Mouse (Mus musculus) heart, embryonic 16.5 days (tissue): ENCODE data around the gene Nox4. TPM values are rescaled to one million over a fixed set of nuclear protein-coding genes. Genes with fewer than 3 reads are reported as not detected.

Experiments
- polyA plus RNA-seq: library from polyadenylated mRNA; unstranded; fragments of >200 nt; fragmentation: Nextera tagmentation; extraction: Ambion mirVana; gene quantifications from 2 replicates; pipeline ENCODE4 v1.2.1, GENCODE M21; 2015

Nox4 gene
- polyA plus RNA-seq, 1 experiment from 2014 or later = 2.7 TPM

Other genes with a start within 250 kb of the Nox4 start
- gene Vmn2r79, start 250.0 kb upstream of the Nox4 start, polyA plus RNA-seq = 0.01 TPM in 1 of 2 replicates, not detected in the other
- 0.09 and 0.16 TPM in 2 replicates for gene Tyr, start 247.4 kb downstream of the Nox4 start, polyA plus RNA-seq